Mouse (Mus musculus) lung, embryonic 16.5 days (tissue): Measurements from ENCODE around the gene Gpr101. TPM values are rescaled to one million over a fixed set of nuclear protein-coding genes. Genes with fewer than 3 reads are reported as not detected.
A peak's percentile ranks its signal among the peaks of the same experiment; 100 is the strongest.

ENCODE experiments used
- ATAC-seq: fragments of 200-750 bp; cut with Nextera tagmentation; 2 replicates; pipeline ENCODE4 v1.8.0; 2017; ENCODE audit warnings: low read depth, mild to moderate bottlenecking, moderate library complexity
- H3K27ac ChIP-seq: fragments of 300-500 bp; sonication (generic); 2 replicates; pipeline ENCODE4 v1.5.1; 2014; ENCODE audit warnings: mild to moderate bottlenecking, control low read depth, low read length
- H3K27me3 ChIP-seq: fragments of 300-500 bp; sonication (generic); 2 replicates; pipeline ENCODE4 v1.6.1; 2014; ENCODE audit warnings: low read depth, low read length, mixed read lengths; ENCODE audit not compliant: control insufficient read depth, insufficient read depth
- H3K36me3 ChIP-seq: fragments of 300-500 bp; sonication (generic); 2 replicates; pipeline ENCODE4 v1.6.1; 2014; ENCODE audit warnings: low read length; ENCODE audit not compliant: control insufficient read depth, insufficient read depth
- H3K4me1 ChIP-seq: fragments of 300-500 bp; sonication (generic); replicated peaks from 2 replicates; pipeline ENCODE4 v1.6.1; 2014; ENCODE audit warnings: low read length, mixed read lengths; ENCODE audit not compliant: control insufficient read depth, insufficient read depth
- H3K4me2 ChIP-seq: fragments of 300-500 bp; sonication (generic); 2 replicates; pipeline ENCODE4 v1.6.1; 2014; ENCODE audit warnings: low read depth, low read length, control low read depth
- H3K4me3 ChIP-seq: fragments of 300-500 bp; sonication (generic); 2 replicates; pipeline ENCODE4 v1.5.1; 2014; ENCODE audit warnings: mild to moderate bottlenecking, low read length, control low read depth
- H3K9ac ChIP-seq: fragments of 300-500 bp; sonication (generic); 2 replicates; pipeline ENCODE4 v1.6.1; 2014; ENCODE audit warnings: low read length, control low read depth
- H3K9me3 ChIP-seq: fragments of 300-500 bp; sonication (generic); 2 replicates; pipeline ENCODE4 v1.6.1; 2016; ENCODE audit warnings: low read length; ENCODE audit not compliant: control insufficient read depth
- WGBS: fragments of 180-500 bp; shearing (Covaris S2); extraction: QIAGEN DNeasy Blood & Tissue Kit; methylation state at CpG from one replicate; pipeline ENCODE4 v1.1.7; 2014; 5-methylcytosine and 5-hydroxymethylcytosine counted together
- polyA plus RNA-seq: library from polyadenylated mRNA; unstranded; fragments of >200 nt; fragmentation: Nextera tagmentation; extraction: Ambion mirVana; gene quantifications from 2 replicates; pipeline ENCODE4 v1.2.1, GENCODE M21; 2015

The Gpr101 gene
- not detected in 2 replicates for polyA plus RNA-seq

DNA sequence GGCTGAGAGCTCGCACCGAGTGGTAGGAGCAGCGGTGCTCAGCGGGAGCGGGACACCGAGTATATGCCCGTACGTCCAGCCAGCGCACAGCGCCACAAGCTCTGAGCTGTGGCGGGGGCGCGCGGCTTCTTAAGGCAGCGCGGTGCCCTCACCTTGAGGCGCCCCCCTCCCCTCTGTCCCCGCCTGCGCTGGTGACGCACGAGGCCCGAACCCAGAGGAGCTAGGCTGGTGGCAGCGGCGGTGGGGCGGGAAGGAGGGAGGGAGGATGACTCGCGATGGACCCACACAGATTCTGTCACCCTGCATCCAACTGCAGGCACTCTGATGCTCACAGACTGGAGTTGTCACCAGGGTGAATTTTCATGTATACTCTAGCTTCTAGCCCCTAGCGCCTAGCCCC lies at the start of gene Gpr101:
TSS of gene Gpr101 (minus strand) at position 124 of the 400 bp plus-strand sequence.
- Histone ChIP-seq H3K4me2 (peak within 1 kb of the TSS; percentile 38), H3K27me3 (peaks cover 14% of the 10 kb centered on the region), H3K4me1 (no peaks in the 10 kb centered on the region), H3K9me3 (no peaks in the 10 kb centered on the region), H3K4me3 (0 out of 2 replicates have a peak within 1 kb of the TSS, but pooled peaks have one; percentile 12), H3K36me3 (no peaks in the 10 kb centered on the region), H3K27ac (no peak within 1 kb of the TSS), H3K9ac (no peak within 1 kb of the TSS)
- WGBS, result 10% methylated on average over 6 of the region's 28 CpGs
- no peak for ATAC-seq

GRCm38 (mm10) chrX:57521117-57522095 lies 17.8 kb upstream of the Gpr101 start:
- H3K9ac ChIP-seq, result no peak overlapping the region
- no peaks in the 10 kb centered on the region for H3K4me1 ChIP-seq
- 37% methylated on average over 28 of the region's 28 CpGs for WGBS
- H3K9me3 ChIP-seq, result no peaks in the 10 kb centered on the region
- H3K27me3 ChIP-seq, result no peaks in the 10 kb centered on the region
- H3K4me3 ChIP-seq, result no peak overlapping the region
- H3K27ac ChIP-seq, result no peak overlapping the region
- H3K36me3 ChIP-seq, result no peaks in the 10 kb centered on the region
- H3K4me2 ChIP-seq, result no peak overlapping the region
- no peak for ATAC-seq

DNA sequence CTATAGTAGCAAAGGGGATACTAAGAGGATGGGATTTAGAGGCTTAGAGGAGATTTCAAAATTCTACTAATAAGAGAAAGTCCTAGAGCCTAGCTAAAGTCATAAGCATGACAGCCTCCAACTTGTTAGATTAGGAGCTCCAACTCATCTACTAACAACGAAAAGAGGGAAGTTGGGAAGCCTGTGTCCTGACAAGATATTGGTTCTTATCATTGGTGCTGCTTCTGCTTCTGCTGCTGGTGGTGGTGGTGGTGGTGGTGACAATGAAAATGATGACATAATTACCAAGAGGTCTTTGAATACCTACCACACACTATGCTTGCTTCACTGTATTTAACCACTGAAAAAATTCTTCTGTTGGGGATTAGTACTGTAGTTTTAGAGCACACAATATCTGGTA lies 2.7 kb upstream of the Gpr101 start:
- Histone ChIP-seq H3K9ac (no peak overlapping the region), H3K36me3 (no peaks in the 10 kb centered on the region), H3K4me3 (no peak overlapping the region), H3K27ac (no peak overlapping the region), H3K4me1 (no peaks in the 10 kb centered on the region), H3K9me3 (no peaks in the 10 kb centered on the region), H3K27me3 (peaks cover 14% of the 10 kb centered on the region), H3K4me2 (no peak overlapping the region)
- ATAC-seq, result no peak
- 61% methylated on average over 1 of the region's 1 CpGs for WGBS

Other genes with a start within 250 kb of the Gpr101 start
- 22.9 and 26.4 TPM in 2 replicates for gene Arhgef6, start 165.0 kb downstream of the Gpr101 start, polyA plus RNA-seq
- gene Rbmx, start 110.7 kb downstream of the Gpr101 start, polyA plus RNA-seq, result 125 and 131 TPM in 2 replicates
- gene Gm364, start 94.6 kb downstream of the Gpr101 start, polyA plus RNA-seq, result not detected in 2 replicates